Mouse (Mus musculus): ENCODE data around the gene Grasp. TPM values are rescaled to one million over a fixed set of nuclear protein-coding genes. Genes with fewer than 3 reads are reported as not detected.

Gene Grasp
- total and polyA plus RNA-seq, 3 experiments = 2.3 to 6.7 (median 2.4) TPM

GRCm38 (mm10) chr15:101192651-101193050 is 31.3 kb upstream of the Grasp start:
- TF ChIP-seq RCOR1 (conservative IDR thresholded peaks at IDR 0.05; ENCODE audit: low read depth, low read length) = no peak
- TF ChIP-seq CHD2 (IDR thresholded peaks at IDR 0.05; ENCODE audit: low read length) = no peak
- no peak for TF ChIP-seq IRF4 (IDR thresholded peaks at IDR 0.05; ENCODE audit: low read depth, low read length)
- TF ChIP-seq POLR2A (IDR thresholded peaks at IDR 0.05; ENCODE audit: low read depth, low read length) = no peak
- TF ChIP-seq MAX (IDR thresholded peaks at IDR 0.05; ENCODE audit: low read length) = no peak
- no peak for TF ChIP-seq ELF1 (IDR thresholded peaks at IDR 0.05; ENCODE audit: low read depth, low read length)
- no peak for TF ChIP-seq ZNF384 (IDR thresholded peaks at IDR 0.05; ENCODE audit: low read depth, low read length)
- TF ChIP-seq NELFE (IDR thresholded peaks at IDR 0.05; ENCODE audit: low read depth, low read length) = no peak
- TF ChIP-seq BHLHE40 (IDR thresholded peaks at IDR 0.05; ENCODE audit: low read depth, low read length) = no peak
- TF ChIP-seq ZKSCAN1 (IDR thresholded peaks at IDR 0.05; ENCODE audit: borderline replicate concordance, low read depth, low read length) = no peak
- no peak for TF ChIP-seq KAT2A (IDR thresholded peaks at IDR 0.05; ENCODE audit: insufficient replicate concordance, low read length)
- no peak for TF ChIP-seq TCF12 (IDR thresholded peaks at IDR 0.05; ENCODE audit: low read depth, low read length)
- TF ChIP-seq PAX5 (IDR thresholded peaks at IDR 0.05; ENCODE audit: low read length) = no peak
- no peak for TF ChIP-seq ETS1 (conservative IDR thresholded peaks at IDR 0.05; ENCODE audit: low read depth, low read length)
- TF ChIP-seq EP300 (IDR thresholded peaks at IDR 0.05; ENCODE audit: low read length) = no peak
- no peak overlapping the region for H3K4me3 ChIP-seq (replicated peaks in 1 of 3; ENCODE audit: low read depth in 2 of 3, low read length in 2 of 3, poor library complexity in 1 of 3)
- peaks cover 42 to 61% of the 10 kb centered on the region in 2 experiments for H3K4me1 ChIP-seq (ENCODE audit: control insufficient read depth in 1 of 2, insufficient read depth in 2 of 2)
- H3K27ac ChIP-seq (ENCODE audit: insufficient read depth, low read depth) = no peak overlapping the region
- in situ Hi-C loops (cut with MboI; ENCODE audit: low pct_ligation_motif_present, low pct_unique_long_range_greater_than_20kb, low sequenced_read_pairs) (no loop called here), dilution Hi-C loops (cut with MboI; ENCODE audit: extremely low pct_ligation_motif_present, extremely low pct_unique_long_range_greater_than_20kb, low sequenced_read_pairs) (no loop called here)
- peaks cover 18 to 26% of the 10 kb centered on the region in 2 experiments for H3K36me3 ChIP-seq (replicated peaks in 1 of 2; ENCODE audit: control insufficient read depth in 1 of 2, insufficient read depth in 1 of 2, low read length in 1 of 2)
- no peak overlapping the region for H3K9ac ChIP-seq (ENCODE audit: insufficient read depth, low read depth)
- no peak for DNase-seq (ENCODE audit: extremely low read depth)
- no peaks in the 10 kb centered on the region for H3K27me3 ChIP-seq (replicated peaks)
- peaks cover 3% of the 10 kb centered on the region for H3K9me3 ChIP-seq (replicated peaks; ENCODE audit: low read length)
- H3K4me2 ChIP-seq (ENCODE audit: insufficient read depth, low read depth, poor library complexity, severe bottlenecking) = no peak overlapping the region
- H3K79me2 ChIP-seq (replicated peaks; ENCODE audit: control insufficient read depth, extremely low read depth, insufficient read depth, poor library complexity, severe bottlenecking) = no peaks in the 10 kb centered on the region

DNA sequence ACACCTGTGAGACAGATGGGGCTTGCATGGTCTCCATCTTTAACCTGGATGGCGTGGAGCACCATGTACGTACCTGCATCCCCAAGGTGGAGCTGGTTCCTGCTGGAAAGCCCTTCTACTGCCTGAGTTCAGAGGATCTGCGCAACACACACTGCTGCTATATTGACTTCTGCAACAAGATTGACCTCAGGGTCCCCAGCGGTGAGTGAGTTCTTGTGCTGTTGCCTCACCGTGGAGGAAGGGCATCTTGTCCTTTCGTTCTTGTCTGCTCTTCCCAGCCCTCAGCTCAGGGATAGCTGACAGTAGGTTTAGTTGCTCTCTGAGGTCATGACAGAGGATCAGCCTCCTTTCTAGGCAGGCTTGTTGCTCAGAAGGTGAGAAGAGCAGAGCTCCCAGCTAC is 30.0 kb upstream of the Grasp start:
- H3K4me1 ChIP-seq (ENCODE audit: control insufficient read depth in 1 of 2, insufficient read depth in 2 of 2) = peaks cover 39 to 60% of the 10 kb centered on the region in 2 experiments
- no peak for TF ChIP-seq SIN3A (IDR thresholded peaks at IDR 0.05; ENCODE audit: low read length)
- dilution Hi-C loops (cut with MboI; ENCODE audit: extremely low pct_ligation_motif_present, extremely low pct_unique_long_range_greater_than_20kb, low sequenced_read_pairs) (no loop called here), in situ Hi-C loops (cut with MboI; ENCODE audit: low pct_ligation_motif_present, low pct_unique_long_range_greater_than_20kb, low sequenced_read_pairs) (no loop called here)
- no peaks in the 10 kb centered on the region for H3K79me2 ChIP-seq (replicated peaks; ENCODE audit: control insufficient read depth, extremely low read depth, insufficient read depth, poor library complexity, severe bottlenecking)
- peaks cover 3% of the 10 kb centered on the region for H3K9me3 ChIP-seq (replicated peaks; ENCODE audit: low read length)
- DNase-seq (ENCODE audit: extremely low read depth) = no peak
- no peak overlapping the region for H3K9ac ChIP-seq (ENCODE audit: insufficient read depth, low read depth)
- no peak overlapping the region for H3K4me2 ChIP-seq (ENCODE audit: insufficient read depth, low read depth, poor library complexity, severe bottlenecking)
- H3K4me3 ChIP-seq (replicated peaks in 1 of 3; ENCODE audit: low read depth in 2 of 3, low read length in 2 of 3, poor library complexity in 1 of 3) = no peak overlapping the region
- H3K27ac ChIP-seq (ENCODE audit: insufficient read depth, low read depth) = no peak overlapping the region
- H3K36me3 ChIP-seq (replicated peaks in 1 of 2; ENCODE audit: control insufficient read depth in 1 of 2, insufficient read depth in 1 of 2, low read length in 1 of 2) = peaks cover 18 to 27% of the 10 kb centered on the region in 2 experiments
- no peaks in the 10 kb centered on the region for H3K27me3 ChIP-seq (replicated peaks)
